Mouse (Mus musculus) cerebellum, adult 2 months (tissue): Measurements from ENCODE around the gene Sfi1. TPM values are rescaled to one million over a fixed set of nuclear protein-coding genes. Genes with fewer than 3 reads are reported as not detected.
"Not testable (repeated sequence)": the region's sequence is repeated elsewhere in the genome, so short reads cannot be mapped to it uniquely, and the experiment has no call there.

Experiments used
- DNase-seq, 2 experiments: peaks; one replicate each; pipeline ENCODE4 v3.0.0; 2021
- H3K27ac ChIP-seq: fragments of 200-500 bp; 2 replicates; pipeline ENCODE4 v1.5.1; 2012; ENCODE audit warnings: low read length, control low read depth, inconsistent platforms; ENCODE audit not compliant: insufficient read depth
- H3K27me3 ChIP-seq: fragments of 200-500 bp; 2 replicates; pipeline ENCODE4 v1.6.1; 2012; ENCODE audit warnings: inconsistent platforms, mild to moderate bottlenecking, low read length, moderate library complexity; ENCODE audit not compliant: control insufficient read depth, insufficient read depth
- H3K4me1 ChIP-seq: fragments of 200-500 bp; 2 replicates; pipeline ENCODE4 v1.6.1; 2011; ENCODE audit warnings: low read length; ENCODE audit not compliant: control insufficient read depth, insufficient read depth
- H3K4me3 ChIP-seq: fragments of 200-500 bp; replicated peaks from 2 replicates; pipeline ENCODE3; 2011; ENCODE audit warnings: mild to moderate bottlenecking, low read depth, low read length, control low read depth; ENCODE audit not compliant: insufficient read depth
- WGBS: fragments of 180-500 bp; shearing (Covaris S2); methylation state at CpG from one replicate; pipeline ENCODE4 v1.1.7; 2018; 5-methylcytosine and 5-hydroxymethylcytosine counted together
- polyA plus RNA-seq: library from polyadenylated mRNA; depleted of rRNA; stranded (reverse); fragments of >200 nt; gene quantifications from 2 replicates; pipeline ENCODE4 v1.2.3, GENCODE M21; 2012

Sfi1 gene
- polyA plus RNA-seq, 1 experiment, result 24.1 TPM

DNA sequence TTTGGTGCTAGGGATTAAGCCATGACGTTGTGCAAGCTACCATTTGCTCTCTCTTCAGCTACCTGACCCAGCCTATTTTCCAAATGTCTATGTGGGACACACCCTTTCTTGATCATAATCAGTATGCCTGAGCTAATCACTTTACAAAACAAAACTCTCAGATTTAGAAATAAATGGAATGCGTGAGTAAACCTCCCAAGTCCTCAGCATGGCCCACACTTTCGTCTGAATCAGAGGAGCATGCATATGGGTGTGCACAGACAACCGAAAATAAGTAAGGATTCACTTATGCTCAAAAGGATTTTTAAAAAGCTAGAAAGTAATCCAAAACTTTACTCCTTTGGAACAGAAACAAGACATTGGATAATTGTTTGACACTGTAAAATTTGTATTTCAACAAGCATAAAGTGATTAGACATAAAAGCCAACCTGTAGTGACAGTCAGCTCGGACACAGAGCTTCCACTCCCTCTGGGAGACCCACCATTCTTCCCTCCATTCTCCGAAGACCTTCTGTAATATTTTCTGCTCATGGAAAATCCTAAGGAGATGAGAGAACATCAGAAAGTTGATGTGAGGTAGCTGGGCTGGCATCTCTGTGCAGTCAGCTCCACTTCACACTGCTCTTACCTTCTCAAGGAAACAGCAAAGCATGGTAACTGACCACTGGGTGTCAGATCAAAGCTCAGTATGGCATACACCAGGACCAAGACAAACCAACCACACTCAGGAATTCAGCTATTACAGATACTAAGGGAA lies 14.1 kb downstream of the Sfi1 start:
- H3K4me3 ChIP-seq, DNase-seq, H3K27me3 ChIP-seq, H3K27ac ChIP-seq, H3K4me1 ChIP-seq: not testable (repeated sequence)
- WGBS, result 81% methylated on average over 6 of the region's 6 CpGs

GRCm38 (mm10) chr11:3173425-3174318 lies 19.6 kb downstream of the Sfi1 start:
- 82% methylated on average over 11 of the region's 11 CpGs for WGBS
- H3K4me1 ChIP-seq, H3K27ac ChIP-seq, H3K4me3 ChIP-seq, H3K27me3 ChIP-seq: not testable (repeated sequence)
- DNase-seq, result peak; percentile 51 to 53

GRCm38 (mm10) chr11:3172526-3172925 lies 20.7 kb downstream of the Sfi1 start:
- DNase-seq, H3K4me1 ChIP-seq, H3K4me3 ChIP-seq, H3K27me3 ChIP-seq, H3K27ac ChIP-seq: not testable (repeated sequence)
- WGBS, result 59% methylated on average over 5 of the region's 6 CpGs

GRCm38 (mm10) chr11:3171931-3172330 lies 21.3 kb downstream of the Sfi1 start:
- not testable (repeated sequence) for H3K4me3 ChIP-seq, H3K27ac ChIP-seq, H3K27me3 ChIP-seq, H3K4me1 ChIP-seq
- 65% methylated on average over 1 of the region's 1 CpGs for WGBS
- DNase-seq, result peak in 1 of 2 experiments; percentile 37

- DNase-seq, result peak in 1 of 2 experiments; percentile 40
- 54% methylated on average over 2 of the region's 2 CpGs for WGBS
- not testable (repeated sequence) for H3K27ac ChIP-seq, H3K27me3 ChIP-seq, H3K4me3 ChIP-seq, H3K4me1 ChIP-seq
Observed at GRCm38 (mm10) chr11:3169042-3169441, 24.2 kb downstream of the Sfi1 start.

DNA sequence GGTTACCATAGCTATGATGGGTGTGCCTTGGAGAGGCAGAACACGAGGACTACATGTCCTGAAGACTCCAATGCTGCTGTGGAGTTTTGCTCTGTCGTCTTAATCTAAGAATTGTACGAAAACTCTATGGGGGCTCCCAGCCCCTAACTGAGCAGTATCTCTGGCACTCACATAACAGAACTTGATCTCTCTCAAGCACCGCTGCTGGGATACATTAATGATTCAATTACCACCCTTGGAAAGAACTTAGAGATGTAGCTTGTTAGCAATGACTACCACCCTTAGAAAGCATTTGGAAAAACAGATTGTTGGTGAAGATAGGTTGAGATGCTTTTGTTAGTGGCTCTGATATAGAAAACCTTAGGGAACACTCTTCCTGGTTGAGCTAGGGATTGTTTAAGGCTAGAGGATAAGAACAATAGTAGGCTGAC lies 25.7 kb downstream of the Sfi1 start:
- DNase-seq, result peak in 1 of 2 experiments; percentile 38
- H3K27ac ChIP-seq, H3K4me3 ChIP-seq, H3K27me3 ChIP-seq, H3K4me1 ChIP-seq: not testable (repeated sequence)
- 62% methylated on average over 4 of the region's 4 CpGs for WGBS

- H3K27me3 ChIP-seq, DNase-seq, H3K4me3 ChIP-seq, H3K4me1 ChIP-seq, H3K27ac ChIP-seq: not testable (repeated sequence)
- WGBS, result 93% methylated on average over 4 of the region's 4 CpGs
Observed at GRCm38 (mm10) chr11:3167129-3167528, 26.1 kb downstream of the Sfi1 start.

DNA sequence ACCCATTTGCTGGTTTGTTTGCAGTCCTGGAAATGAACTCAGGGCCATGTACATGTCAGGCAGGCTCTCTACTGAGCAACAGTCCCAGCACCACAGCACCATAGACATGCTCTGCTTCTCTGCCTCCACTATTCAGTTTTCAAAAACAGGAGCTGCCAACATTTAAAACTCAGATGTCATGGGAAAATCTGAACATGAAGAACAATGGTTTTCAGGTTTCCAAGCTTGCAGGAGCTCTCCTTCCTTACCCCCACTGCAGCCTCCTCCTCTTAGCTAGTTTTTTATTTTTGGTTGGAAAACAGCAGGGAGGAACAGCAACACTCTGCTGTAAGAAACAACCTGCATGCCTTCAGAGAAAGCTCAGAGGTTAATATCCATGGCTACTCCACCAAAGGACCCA lies 26.9 kb downstream of the Sfi1 start:
- not testable (repeated sequence) for H3K27me3 ChIP-seq, H3K4me1 ChIP-seq, H3K4me3 ChIP-seq, H3K27ac ChIP-seq
- peak in 1 of 2 experiments; percentile 15 for DNase-seq

DNA sequence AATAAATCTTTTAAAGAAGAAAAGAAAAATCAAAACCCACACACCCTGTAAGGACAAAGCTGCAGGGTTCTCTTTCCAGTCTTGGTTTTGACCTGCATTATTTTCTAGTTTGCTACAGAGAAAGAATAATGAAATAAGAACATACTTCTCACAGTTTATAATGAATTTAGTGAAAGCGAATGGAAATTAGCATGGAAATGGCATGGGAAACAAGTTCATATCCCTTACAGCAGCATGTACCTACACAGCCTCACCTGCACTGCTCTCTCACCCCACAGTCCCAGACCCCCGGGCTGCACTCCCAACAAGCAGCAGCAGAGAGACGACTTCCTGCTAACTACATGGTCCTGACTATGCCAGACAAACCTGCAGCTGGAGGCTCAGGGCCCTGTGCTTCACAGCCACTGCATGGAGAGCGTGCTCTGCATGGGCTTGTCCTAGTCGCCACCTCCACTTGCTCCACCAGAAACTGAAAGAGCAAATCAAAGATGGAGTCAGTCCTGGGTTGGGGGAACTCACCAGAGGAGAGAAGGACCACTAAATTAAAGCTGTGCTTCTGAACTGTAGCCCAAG lies 28.0 kb downstream of the Sfi1 start:
- WGBS, result 89% methylated on average over 3 of the region's 5 CpGs
- not testable (repeated sequence) for H3K4me3 ChIP-seq

DNA sequence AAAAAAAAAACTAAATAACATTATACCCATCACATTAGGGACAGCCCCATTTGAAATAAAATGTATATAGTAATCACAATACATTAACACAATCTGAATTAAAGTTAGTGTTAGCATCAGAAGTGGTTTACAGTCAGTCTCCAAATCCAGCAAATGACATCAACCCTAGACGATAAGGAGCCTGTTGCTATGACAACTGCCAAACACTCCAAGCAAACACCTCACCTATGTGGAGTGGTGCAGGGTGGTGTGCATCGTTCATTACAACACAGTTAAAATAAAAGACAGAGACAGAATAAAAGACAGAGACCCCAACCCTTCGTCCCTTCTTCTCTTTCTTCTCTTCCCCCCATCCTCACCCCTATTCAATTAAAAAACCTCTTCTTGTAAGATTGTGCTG lies 29.6 kb downstream of the Sfi1 start:
- not testable (repeated sequence) for H3K4me1 ChIP-seq, H3K27me3 ChIP-seq, H3K4me3 ChIP-seq, H3K27ac ChIP-seq, DNase-seq
- 60% methylated on average over 3 of the region's 3 CpGs for WGBS

More for the DNA sequence above, 28.0 kb downstream of the Sfi1 start:
- not testable (repeated sequence) for DNase-seq, H3K27ac ChIP-seq, H3K4me1 ChIP-seq, H3K27me3 ChIP-seq

DNA sequence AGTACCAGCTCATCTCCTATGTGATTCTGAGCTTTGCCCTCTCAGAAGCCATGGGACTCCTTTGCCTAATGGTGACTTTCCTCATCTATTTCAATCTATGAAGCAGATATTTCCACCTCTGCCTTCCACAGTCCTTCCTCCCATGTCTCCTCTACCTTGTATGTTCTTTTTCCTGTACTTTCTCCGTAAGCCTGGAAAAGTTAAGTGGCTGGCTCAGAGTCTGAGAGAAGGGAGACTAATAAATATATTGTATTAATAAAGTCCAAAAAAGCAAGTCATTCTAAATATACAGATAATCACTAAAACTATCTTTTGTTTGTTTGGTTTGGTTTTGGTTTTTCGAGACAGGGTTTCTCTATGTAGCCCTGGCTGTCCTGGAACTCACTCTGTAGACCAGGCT lies 30.1 kb downstream of the Sfi1 start:
- H3K4me1 ChIP-seq, H3K27me3 ChIP-seq, H3K27ac ChIP-seq, H3K4me3 ChIP-seq, DNase-seq: not testable (repeated sequence)
- 86% methylated on average over 2 of the region's 2 CpGs for WGBS

DNA sequence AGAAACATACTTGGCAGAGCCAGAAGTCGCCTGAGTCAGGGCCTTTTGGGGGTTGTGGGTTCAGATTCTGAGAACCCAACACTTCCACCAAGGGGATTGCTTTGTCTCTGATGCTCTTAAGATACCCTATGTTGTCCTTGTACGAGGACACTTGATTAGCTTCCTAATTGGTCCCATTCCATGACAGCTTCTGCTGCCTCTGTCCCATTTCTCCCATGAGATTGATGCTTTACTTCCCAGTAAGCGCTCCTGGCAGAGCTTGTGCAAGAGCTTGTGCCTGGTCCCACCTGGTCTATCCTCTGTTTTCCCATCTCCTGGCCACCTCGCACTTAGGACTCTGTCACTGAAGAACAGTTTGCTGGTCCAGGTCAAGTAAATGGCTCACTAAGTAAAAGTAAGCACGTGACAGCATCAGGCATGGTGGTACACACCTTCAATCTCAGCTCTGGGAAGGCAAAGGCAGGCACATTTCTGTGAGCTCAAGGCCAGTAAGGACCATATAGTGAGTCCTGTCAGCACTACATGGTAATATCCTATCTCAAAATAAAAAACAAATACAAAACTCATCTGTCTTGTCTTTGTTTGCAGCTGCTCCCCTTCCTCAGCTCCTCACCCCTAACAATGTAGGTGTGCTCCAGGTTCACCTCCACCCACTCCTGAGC lies 30.9 kb downstream of the Sfi1 start:
- not testable (repeated sequence) for H3K27me3 ChIP-seq, H3K4me3 ChIP-seq, H3K27ac ChIP-seq, H3K4me1 ChIP-seq
- 66% methylated on average over 5 of the region's 5 CpGs for WGBS
- DNase-seq, result peak; percentile 47 to 49
